Mouse (Mus musculus): Measurements from ENCODE around the gene Lhfpl3. TPM values are rescaled to one million over a fixed set of nuclear protein-coding genes. Genes with fewer than 3 reads are reported as not detected.

The Lhfpl3 gene
- polyA plus RNA-seq, 1 experiment from 2014 or later = 0.24 TPM

- Histone ChIP-seq H3K9me3 (ENCODE audit: control insufficient read depth, low read length) (no peaks in the 10 kb centered on the region), H3K4me2 (ENCODE audit: low read depth, severe bottlenecking) (no peak overlapping the region), H3K4me3 (ENCODE audit: low read depth, low read length) (no peak overlapping the region), H3K4me1 (ENCODE audit: control insufficient read depth, insufficient read depth, low read length) (no peaks in the 10 kb centered on the region), H3K9ac (ENCODE audit: low read length) (no peak overlapping the region), H3K27ac (replicated peaks; ENCODE audit: low read depth, low read length) (no peak overlapping the region), H3K27me3 (ENCODE audit: control insufficient read depth, insufficient read depth, low read length) (no peaks in the 10 kb centered on the region), H3K36me3 (ENCODE audit: control insufficient read depth, insufficient read depth, low read length) (no peaks in the 10 kb centered on the region)
- WGBS = 68% methylated on average over 5 of the region's 5 CpGs
- DNase-seq (ENCODE audit: low spot score) (no peak), ATAC-seq (ENCODE audit: insufficient number of reproducible peaks, low FRiP score, low TSS enrichment, low read depth) (no peak)
Measured at GRCm38 (mm10) chr5:23213086-23213485, 467.2 kb downstream of the Lhfpl3 start.

- Histone ChIP-seq H3K4me2 (ENCODE audit: low read depth, severe bottlenecking) (no peak overlapping the region), H3K27ac (replicated peaks; ENCODE audit: low read depth, low read length) (no peak overlapping the region), H3K9ac (ENCODE audit: low read length) (no peak overlapping the region), H3K4me1 (ENCODE audit: control insufficient read depth, insufficient read depth, low read length) (no peaks in the 10 kb centered on the region), H3K27me3 (ENCODE audit: control insufficient read depth, insufficient read depth, low read length) (no peaks in the 10 kb centered on the region), H3K9me3 (ENCODE audit: control insufficient read depth, low read length) (no peaks in the 10 kb centered on the region), H3K36me3 (ENCODE audit: control insufficient read depth, insufficient read depth, low read length) (no peaks in the 10 kb centered on the region), H3K4me3 (ENCODE audit: low read depth, low read length) (no peak overlapping the region)
- ATAC-seq (ENCODE audit: insufficient number of reproducible peaks, low FRiP score, low TSS enrichment, low read depth) (no peak), DNase-seq (ENCODE audit: low spot score) (no peak)
- 90% methylated on average over 3 of the region's 3 CpGs for WGBS
Measured at GRCm38 (mm10) chr5:23214646-23215045, 468.8 kb downstream of the Lhfpl3 start.

- ATAC-seq (ENCODE audit: insufficient number of reproducible peaks, low FRiP score, low TSS enrichment, low read depth) (no peak), DNase-seq (ENCODE audit: low spot score) (no peak)
- Histone ChIP-seq H3K4me2 (ENCODE audit: low read depth, severe bottlenecking) (no peak overlapping the region), H3K9me3 (ENCODE audit: control insufficient read depth, low read length) (no peaks in the 10 kb centered on the region), H3K4me3 (ENCODE audit: low read depth, low read length) (no peak overlapping the region), H3K36me3 (ENCODE audit: control insufficient read depth, insufficient read depth, low read length) (no peaks in the 10 kb centered on the region), H3K9ac (ENCODE audit: low read length) (no peak overlapping the region), H3K27me3 (ENCODE audit: control insufficient read depth, insufficient read depth, low read length) (no peaks in the 10 kb centered on the region), H3K27ac (replicated peaks; ENCODE audit: low read depth, low read length) (no peak overlapping the region), H3K4me1 (ENCODE audit: control insufficient read depth, insufficient read depth, low read length) (no peaks in the 10 kb centered on the region; the same call in 1 of the 2 replicates)
- WGBS = 93% methylated on average over 1 of the region's 1 CpGs
Measured at GRCm38 (mm10) chr5:23219655-23220054, 473.8 kb downstream of the Lhfpl3 start.

- Histone ChIP-seq H3K4me3 (ENCODE audit: low read depth, low read length) (no peak overlapping the region), H3K27me3 (ENCODE audit: control insufficient read depth, insufficient read depth, low read length) (no peaks in the 10 kb centered on the region), H3K36me3 (ENCODE audit: control insufficient read depth, insufficient read depth, low read length) (no peaks in the 10 kb centered on the region), H3K4me2 (ENCODE audit: low read depth, severe bottlenecking) (peak overlapping the region; percentile 36), H3K9ac (ENCODE audit: low read length) (no peak overlapping the region; the same call in 1 of the 2 replicates), H3K27ac (replicated peaks; ENCODE audit: low read depth, low read length) (no peak overlapping the region), H3K9me3 (ENCODE audit: control insufficient read depth, low read length) (no peaks in the 10 kb centered on the region), H3K4me1 (ENCODE audit: control insufficient read depth, insufficient read depth, low read length) (no peaks in the 10 kb centered on the region; the same call in 1 of the 2 replicates)
- ATAC-seq (ENCODE audit: insufficient number of reproducible peaks, low FRiP score, low TSS enrichment, low read depth) (peak; percentile 74), DNase-seq (ENCODE audit: low spot score) (peak; percentile 75)
- 25% methylated on average over 14 of the region's 14 CpGs for WGBS
Measured at GRCm38 (mm10) chr5:23224759-23225536, 479.1 kb downstream of the Lhfpl3 start.

GRCm38 (mm10) chr5:23225621-23226020 is 479.8 kb downstream of the Lhfpl3 start:
- Histone ChIP-seq H3K36me3 (ENCODE audit: control insufficient read depth, insufficient read depth, low read length) (no peaks in the 10 kb centered on the region), H3K4me3 (ENCODE audit: low read depth, low read length) (no peak overlapping the region), H3K4me1 (ENCODE audit: control insufficient read depth, insufficient read depth, low read length) (no peaks in the 10 kb centered on the region; the same call in 1 of the 2 replicates), H3K27ac (replicated peaks; ENCODE audit: low read depth, low read length) (no peak overlapping the region), H3K9me3 (ENCODE audit: control insufficient read depth, low read length) (no peaks in the 10 kb centered on the region), H3K27me3 (ENCODE audit: control insufficient read depth, insufficient read depth, low read length) (no peaks in the 10 kb centered on the region), H3K4me2 (ENCODE audit: low read depth, severe bottlenecking) (peak overlapping the region; percentile 36; the same call in 1 of the 2 replicates), H3K9ac (ENCODE audit: low read length) (no peak overlapping the region)
- DNase-seq (ENCODE audit: low spot score) (no peak), ATAC-seq (ENCODE audit: insufficient number of reproducible peaks, low FRiP score, low TSS enrichment, low read depth) (no peak)
- 31% methylated on average over 8 of the region's 8 CpGs for WGBS

- Histone ChIP-seq H3K4me1 (ENCODE audit: control insufficient read depth, insufficient read depth, low read length) (no peaks in the 10 kb centered on the region; the same call in 1 of the 2 replicates), H3K27me3 (ENCODE audit: control insufficient read depth, insufficient read depth, low read length) (no peaks in the 10 kb centered on the region), H3K4me2 (ENCODE audit: low read depth, severe bottlenecking) (no peak overlapping the region), H3K9ac (ENCODE audit: low read length) (no peak overlapping the region), H3K27ac (replicated peaks; ENCODE audit: low read depth, low read length) (no peak overlapping the region), H3K4me3 (ENCODE audit: low read depth, low read length) (no peak overlapping the region), H3K36me3 (ENCODE audit: control insufficient read depth, insufficient read depth, low read length) (no peaks in the 10 kb centered on the region), H3K9me3 (ENCODE audit: control insufficient read depth, low read length) (no peaks in the 10 kb centered on the region)
- WGBS = 58% methylated on average over 3 of the region's 3 CpGs
- ATAC-seq (ENCODE audit: insufficient number of reproducible peaks, low FRiP score, low TSS enrichment, low read depth) = no peak
- no peak for DNase-seq (ENCODE audit: low spot score)
Measured at GRCm38 (mm10) chr5:23226753-23227152, 480.9 kb downstream of the Lhfpl3 start.

- Histone ChIP-seq H3K4me2 (ENCODE audit: low read depth, severe bottlenecking) (no peak overlapping the region), H3K4me3 (ENCODE audit: low read depth, low read length) (no peak overlapping the region), H3K27me3 (ENCODE audit: control insufficient read depth, insufficient read depth, low read length) (no peaks in the 10 kb centered on the region), H3K4me1 (ENCODE audit: control insufficient read depth, insufficient read depth, low read length) (no peaks in the 10 kb centered on the region), H3K9me3 (ENCODE audit: control insufficient read depth, low read length) (no peaks in the 10 kb centered on the region), H3K9ac (ENCODE audit: low read length) (no peak overlapping the region), H3K36me3 (ENCODE audit: control insufficient read depth, insufficient read depth, low read length) (no peaks in the 10 kb centered on the region), H3K27ac (replicated peaks; ENCODE audit: low read depth, low read length) (no peak overlapping the region)
- DNase-seq (ENCODE audit: low spot score) (peak; percentile 75), ATAC-seq (ENCODE audit: insufficient number of reproducible peaks, low FRiP score, low TSS enrichment, low read depth) (no peak)
- WGBS = 50% methylated on average over 4 of the region's 4 CpGs
Measured at GRCm38 (mm10) chr5:23246974-23247373, 501.1 kb downstream of the Lhfpl3 start.

- Histone ChIP-seq H3K27ac (replicated peaks; ENCODE audit: low read depth, low read length) (no peak overlapping the region), H3K4me2 (ENCODE audit: low read depth, severe bottlenecking) (no peak overlapping the region), H3K4me1 (ENCODE audit: control insufficient read depth, insufficient read depth, low read length) (no peaks in the 10 kb centered on the region), H3K4me3 (ENCODE audit: low read depth, low read length) (no peak overlapping the region), H3K9ac (ENCODE audit: low read length) (no peak overlapping the region), H3K36me3 (ENCODE audit: control insufficient read depth, insufficient read depth, low read length) (no peaks in the 10 kb centered on the region), H3K9me3 (ENCODE audit: control insufficient read depth, low read length) (no peaks in the 10 kb centered on the region), H3K27me3 (ENCODE audit: control insufficient read depth, insufficient read depth, low read length) (no peaks in the 10 kb centered on the region)
- 77% methylated on average over 1 of the region's 1 CpGs for WGBS
- no peak for ATAC-seq (ENCODE audit: insufficient number of reproducible peaks, low FRiP score, low TSS enrichment, low read depth)
- DNase-seq (ENCODE audit: low spot score) = no peak
Measured at GRCm38 (mm10) chr5:23247784-23248183, 501.9 kb downstream of the Lhfpl3 start.
